Mouse (Mus musculus) bone marrow macrophage, adult 2 months (primary cell): ENCODE measurements around the gene Alox12e. TPM values are rescaled to one million over a fixed set of nuclear protein-coding genes. Genes with fewer than 3 reads are reported as not detected.

Source experiments
- H3K27ac ChIP-seq: 2 replicates; pipeline ENCODE4 v1.5.1; 2012; ENCODE audit warnings: low read depth, low read length; ENCODE audit not compliant: insufficient read depth
- H3K4me1 ChIP-seq: 2 replicates; pipeline ENCODE4 v1.6.1; 2012; ENCODE audit warnings: low read length; ENCODE audit not compliant: control insufficient read depth, insufficient read depth
- H3K4me3 ChIP-seq: 2 replicates; pipeline ENCODE4 v1.5.1; 2012; ENCODE audit warnings: mild to moderate bottlenecking, low read length, moderate library complexity; ENCODE audit not compliant: insufficient read depth
- CTCF ChIP-seq: IDR thresholded peaks from 2 replicates; pipeline ENCODE4 v1.5.1; 2012; ENCODE audit warnings: low read depth, mild to moderate bottlenecking, low read length, moderate library complexity
- POLR2A ChIP-seq: IDR thresholded peaks from 2 replicates; pipeline ENCODE4 v1.6.1; 2012; ENCODE audit warnings: mild to moderate bottlenecking, low read depth, low read length, borderline replicate concordance
- polyA plus RNA-seq: library from polyadenylated mRNA; stranded (reverse); fragments of >200 nt; gene quantifications from 2 replicates; pipeline ENCODE4 v1.2.4, GENCODE M21; 2012; ENCODE audit not compliant: missing spikeins, insufficient read depth, insufficient read length

The Alox12e gene
- polyA plus RNA-seq, 1 experiment, result not detected

DNA sequence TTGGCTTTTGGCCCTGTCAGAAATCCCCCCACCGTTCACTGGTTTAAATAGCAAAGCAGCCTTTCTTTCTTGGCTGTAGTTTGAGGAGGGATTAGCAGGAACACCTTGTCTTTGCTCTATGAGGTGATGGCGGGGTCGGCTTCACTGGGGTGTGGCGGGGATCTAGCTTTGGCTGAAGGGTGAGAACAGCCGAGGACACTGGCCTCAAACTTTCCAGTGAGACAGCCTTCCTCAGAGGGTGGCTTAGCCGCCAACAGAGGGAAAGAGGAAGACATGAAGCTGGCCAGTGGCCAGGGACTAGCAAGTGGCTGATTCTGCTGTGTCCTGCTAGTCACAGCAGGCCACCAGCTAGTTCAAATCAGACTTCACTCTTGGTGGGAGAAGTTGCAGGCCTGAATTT lies 33.2 kb downstream of the Alox12e start:
- TF ChIP-seq POLR2A, result no peak
- no peak for TF ChIP-seq CTCF
- no peak overlapping the region for H3K27ac ChIP-seq
- H3K4me3 ChIP-seq, result no peak overlapping the region
- H3K4me1 ChIP-seq, result peaks cover 19% of the 10 kb centered on the region

DNA sequence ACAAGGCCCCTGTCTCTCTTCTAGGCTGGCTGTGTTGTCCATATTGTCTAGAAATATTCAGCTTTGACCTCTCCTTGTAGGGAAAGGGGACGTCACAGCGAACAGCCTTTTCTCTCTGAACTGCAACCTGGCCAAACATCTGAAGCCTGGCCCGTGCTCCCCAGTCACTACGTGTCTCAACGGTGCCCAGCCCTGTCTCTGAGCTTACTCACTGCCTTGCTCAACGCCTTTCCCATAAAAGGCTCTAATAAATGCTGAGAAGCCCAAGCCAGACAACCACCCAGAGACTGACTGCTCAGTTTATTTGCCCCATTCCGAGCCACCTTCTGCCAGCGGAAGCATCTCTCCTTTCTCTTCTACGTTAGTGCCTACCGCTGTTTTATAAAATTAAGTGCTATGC lies 34.3 kb downstream of the Alox12e start:
- Histone ChIP-seq H3K27ac (no peak overlapping the region), H3K4me1 (peaks cover 19% of the 10 kb centered on the region), H3K4me3 (no peak overlapping the region)
- no peak for TF ChIP-seq POLR2A
- no peak for TF ChIP-seq CTCF

DNA sequence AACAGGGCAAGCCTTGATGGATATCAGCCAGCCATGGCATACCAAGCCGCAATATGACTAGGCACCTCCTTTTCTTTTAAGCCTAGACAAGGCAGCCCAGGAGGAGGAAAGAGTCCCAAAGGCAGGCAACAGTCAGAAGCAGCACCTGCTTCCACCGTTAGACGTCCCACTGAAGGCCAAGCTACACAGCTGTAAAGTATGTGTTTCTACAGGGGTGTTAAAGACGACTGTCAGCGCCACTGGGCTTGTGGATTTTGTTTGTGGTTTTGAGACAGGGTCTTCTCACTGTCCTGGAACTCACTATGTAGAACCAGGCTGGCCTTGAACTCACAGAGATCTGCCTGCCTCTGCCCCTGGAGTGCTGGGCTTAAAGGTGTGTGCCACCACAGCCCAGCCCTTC lies 36.7 kb downstream of the Alox12e start:
- Histone ChIP-seq H3K27ac (no peak overlapping the region), H3K4me3 (no peak overlapping the region), H3K4me1 (peaks cover 11% of the 10 kb centered on the region)
- TF ChIP-seq CTCF (no peak), POLR2A (no peak)

DNA sequence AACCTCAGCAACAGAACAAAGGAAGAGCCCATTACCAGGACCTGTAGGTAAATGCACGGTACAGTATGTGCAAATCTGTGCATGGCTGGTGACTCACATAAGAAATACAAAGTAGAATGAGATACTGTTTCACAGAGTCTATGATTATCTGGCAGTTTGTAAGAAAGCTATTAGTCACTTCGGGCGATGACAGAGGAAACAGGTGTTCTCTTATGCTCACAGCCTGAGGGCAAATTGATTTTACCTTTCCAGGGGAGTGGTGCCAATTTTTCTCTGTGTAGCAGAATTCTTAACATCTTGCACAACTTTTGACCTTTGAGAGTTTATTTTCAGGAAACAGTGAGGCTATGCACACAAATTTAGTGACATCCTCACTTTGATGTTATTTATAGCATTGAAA lies 37.7 kb downstream of the Alox12e start:
- peaks cover 17% of the 10 kb centered on the region for H3K4me1 ChIP-seq
- H3K4me3 ChIP-seq, result no peak overlapping the region
- TF ChIP-seq POLR2A, result no peak
- no peak for TF ChIP-seq CTCF
- no peak overlapping the region for H3K27ac ChIP-seq

DNA sequence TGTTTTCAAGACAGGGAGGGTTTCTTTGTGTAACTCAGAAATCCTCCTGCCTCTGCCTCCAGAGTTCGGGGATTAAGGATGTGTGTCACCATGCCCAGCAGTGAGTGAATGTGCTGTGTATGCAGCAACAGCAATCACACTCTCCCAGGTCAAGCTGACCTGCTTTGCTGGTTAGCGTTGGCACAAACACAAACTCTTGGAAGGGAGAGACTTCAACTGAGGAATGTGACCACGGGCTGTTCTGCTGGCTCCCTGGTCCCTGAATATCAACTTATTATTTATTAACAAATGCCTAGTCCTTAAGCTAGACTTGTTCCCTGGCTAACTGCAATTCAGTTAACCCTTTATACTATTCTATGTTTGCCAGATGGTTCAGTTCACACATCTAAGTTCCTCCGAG lies 38.8 kb downstream of the Alox12e start:
- Histone ChIP-seq H3K4me1 (peaks cover 10% of the 10 kb centered on the region), H3K27ac (no peak overlapping the region), H3K4me3 (no peak overlapping the region)
- TF ChIP-seq CTCF (no peak), POLR2A (no peak)

DNA sequence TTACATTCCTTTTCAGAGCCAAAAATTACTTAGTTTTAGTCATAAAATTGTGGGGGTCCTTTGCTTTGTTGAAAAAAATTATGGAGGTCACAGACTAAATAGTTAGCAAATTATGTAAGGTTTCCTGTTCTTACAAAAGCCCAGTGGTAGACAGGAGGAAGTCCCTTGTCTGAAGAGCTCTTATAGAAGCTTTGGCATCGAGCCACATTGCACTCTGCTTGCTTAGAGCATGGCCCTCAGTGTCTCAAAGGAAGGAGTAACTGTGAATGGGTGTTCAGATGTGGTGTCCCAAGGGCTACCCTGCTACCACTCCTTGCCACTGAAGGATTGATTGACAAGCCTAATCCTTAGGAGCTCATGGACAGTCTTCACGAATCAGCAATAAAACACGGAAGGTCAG lies 42.0 kb downstream of the Alox12e start:
- TF ChIP-seq POLR2A (no peak), CTCF (no peak)

DNA sequence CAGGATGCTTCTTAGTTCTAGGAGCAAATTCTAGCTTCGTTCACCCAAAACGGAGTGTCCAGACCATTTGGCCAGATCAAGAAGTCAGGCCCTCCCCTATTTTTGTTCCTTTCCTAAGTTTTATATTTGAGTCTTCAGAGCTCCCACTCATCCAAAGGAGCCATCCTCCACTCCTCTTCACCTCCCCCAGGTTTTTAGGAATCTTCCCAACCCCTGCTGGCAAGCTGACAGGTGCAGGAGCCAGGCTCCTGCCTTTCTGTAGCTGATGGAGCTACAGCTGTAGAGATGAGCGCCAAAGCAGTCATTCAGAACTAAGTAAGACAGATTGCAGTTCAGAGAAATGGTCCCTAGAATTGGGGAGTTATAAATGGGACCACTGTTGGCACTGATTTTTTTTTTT lies 43.5 kb downstream of the Alox12e start:
- Histone ChIP-seq H3K27ac (no peak overlapping the region), H3K4me1 (peaks cover 8% of the 10 kb centered on the region), H3K4me3 (no peak overlapping the region)
- TF ChIP-seq POLR2A (no peak), CTCF (no peak)

More for the DNA sequence above, 42.0 kb downstream of the Alox12e start:
- H3K4me3 ChIP-seq, result no peak overlapping the region
- no peak overlapping the region for H3K27ac ChIP-seq
- peaks cover 8% of the 10 kb centered on the region for H3K4me1 ChIP-seq

DNA sequence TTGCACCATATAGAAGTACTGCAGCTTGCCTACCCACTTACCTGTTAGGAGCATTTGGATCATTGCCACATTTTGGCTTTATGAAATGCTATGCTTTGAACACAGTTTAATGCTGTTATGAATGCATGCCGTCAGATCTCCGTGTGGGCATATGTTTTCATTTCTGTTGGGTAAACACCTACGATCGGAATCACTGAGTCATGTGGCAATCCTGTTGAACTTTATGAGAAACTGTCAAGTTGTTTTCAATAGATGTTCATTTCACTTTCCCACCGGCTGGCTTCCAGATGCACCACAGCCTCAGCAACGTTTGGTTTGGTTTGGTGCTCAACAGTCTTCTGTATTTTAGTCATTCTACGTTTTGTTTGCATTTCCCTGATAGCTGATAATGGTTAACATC lies 50.8 kb downstream of the Alox12e start:
- no peak overlapping the region for H3K27ac ChIP-seq
- TF ChIP-seq POLR2A, result no peak
- no peaks in the 10 kb centered on the region for H3K4me1 ChIP-seq
- no peak overlapping the region for H3K4me3 ChIP-seq

DNA sequence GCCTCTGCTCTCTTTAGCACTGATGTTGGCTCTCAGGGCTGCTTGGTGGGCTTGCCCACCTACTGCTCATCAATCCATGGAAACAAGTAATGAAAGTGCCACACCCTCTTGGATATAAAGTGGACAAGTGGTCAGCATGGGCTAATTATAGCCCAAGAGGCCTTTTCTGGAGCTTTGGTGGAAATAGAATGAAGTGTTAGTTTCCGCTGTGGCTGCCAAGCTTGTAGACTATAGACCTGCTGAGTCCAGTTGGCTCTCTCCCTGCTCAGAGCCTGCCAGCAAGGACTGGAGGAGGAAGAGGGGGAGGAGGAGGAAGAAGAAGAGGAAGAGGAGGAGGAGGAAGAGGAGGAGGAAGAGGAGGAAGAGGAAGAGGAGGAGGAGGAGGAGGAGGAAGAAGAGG lies 56.0 kb downstream of the Alox12e start:
- H3K27ac ChIP-seq, result no peak overlapping the region
- no peak overlapping the region for H3K4me3 ChIP-seq
- H3K4me1 ChIP-seq, result peaks cover 23% of the 10 kb centered on the region
- no peak for TF ChIP-seq POLR2A
- TF ChIP-seq CTCF, result no peak

DNA sequence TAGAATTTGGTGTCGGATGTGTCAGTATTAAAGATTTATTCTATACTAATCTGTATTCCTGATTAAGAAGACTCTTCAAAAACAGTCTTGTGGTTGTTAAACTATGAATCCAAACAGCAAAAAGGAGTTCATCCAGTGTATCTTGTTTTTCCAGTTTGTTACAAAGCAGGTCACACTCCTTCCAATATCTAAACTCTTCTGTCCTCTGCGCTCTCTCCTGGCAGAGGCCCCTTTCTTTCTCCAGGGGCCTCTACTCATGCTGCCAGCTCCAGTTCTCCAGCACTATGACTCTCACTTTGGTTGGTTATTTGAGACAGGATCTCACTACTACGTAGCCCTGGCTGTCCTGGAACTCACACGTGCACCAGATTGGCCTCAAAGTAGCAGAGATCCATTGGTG lies 56.6 kb downstream of the Alox12e start:
- no peak overlapping the region for H3K4me3 ChIP-seq
- H3K27ac ChIP-seq, result no peak overlapping the region
- H3K4me1 ChIP-seq, result peaks cover 23% of the 10 kb centered on the region
- TF ChIP-seq POLR2A (no peak), CTCF (no peak)

Other genes with a start within 250 kb of the Alox12e start
- gene Asgr2, start 230.0 kb downstream of the Alox12e start, polyA plus RNA-seq, result 1.4 and 2.3 TPM in 2 replicates
- gene Mgl2, start 192.3 kb downstream of the Alox12e start, polyA plus RNA-seq, result 7.7 and 7.8 TPM in 2 replicates
- 106 and 116 TPM in 2 replicates for gene Clec10a, start 166.4 kb downstream of the Alox12e start, polyA plus RNA-seq
- gene Slc16a11, start 109.9 kb downstream of the Alox12e start, polyA plus RNA-seq, result not detected in 2 replicates
- gene Slc16a13, start 101.6 kb downstream of the Alox12e start, polyA plus RNA-seq, result 6.1 and 8.5 TPM in 2 replicates
- gene Bcl6b, start 92.8 kb downstream of the Alox12e start, polyA plus RNA-seq, result 0.32 and 0.70 TPM in 2 replicates
- gene 0610010K14Rik, start 84.7 kb downstream of the Alox12e start, polyA plus RNA-seq, result 49.9 and 53.0 TPM in 2 replicates
- 3.3 and 4.8 TPM in 2 replicates for gene Gm21988, start 82.8 kb downstream of the Alox12e start, polyA plus RNA-seq
- gene Rnasek, start 82.8 kb downstream of the Alox12e start, polyA plus RNA-seq, result 322 and 354 TPM in 2 replicates
- gene Alox12, start 67.3 kb downstream of the Alox12e start, polyA plus RNA-seq, result 0.27 TPM in 1 of 2 replicates, not detected in the other
- gene Alox15, start 29.4 kb upstream of the Alox12e start, polyA plus RNA-seq, result 0.46 TPM in 1 of 2 replicates, not detected in the other
- 19.3 and 21.2 TPM in 2 replicates for gene Pelp1, start 87.4 kb upstream of the Alox12e start, polyA plus RNA-seq
- gene Arrb2, start 110.0 kb upstream of the Alox12e start, polyA plus RNA-seq, result 520 and 549 TPM in 2 replicates
- gene Med11, start 129.3 kb upstream of the Alox12e start, polyA plus RNA-seq, result 40.5 and 41.6 TPM in 2 replicates
- gene Zmynd15, start 136.8 kb upstream of the Alox12e start, polyA plus RNA-seq, result 21.7 and 23.7 TPM in 2 replicates
- 434 and 456 TPM in 2 replicates for gene Cxcl16, start 137.4 kb upstream of the Alox12e start, polyA plus RNA-seq
- 4.3 TPM in 2 replicates for gene Tm4sf5, start 182.6 kb upstream of the Alox12e start, polyA plus RNA-seq
- not detected in 2 replicates for gene Vmo1, start 192.0 kb upstream of the Alox12e start, polyA plus RNA-seq
- gene Gltpd2, start 196.6 kb upstream of the Alox12e start, polyA plus RNA-seq, result not detected in 2 replicates
- 141 and 151 TPM in 2 replicates for gene Psmb6, start 202.7 kb upstream of the Alox12e start, polyA plus RNA-seq
- gene Gm40193, start 210.3 kb upstream of the Alox12e start, polyA plus RNA-seq, result not detected in 2 replicates
- 58.4 and 60.9 TPM in 2 replicates for gene Pld2, start 217.4 kb upstream of the Alox12e start, polyA plus RNA-seq
- 139 and 151 TPM in 2 replicates for gene Mink1, start 240.3 kb upstream of the Alox12e start, polyA plus RNA-seq